Mouse (Mus musculus): ENCODE measurements around the gene Tbx18.

Gene Tbx18

GRCm38 (mm10) chr9:87730961-87731535, at the start of gene Tbx18:
Gene Tbx18 (minus strand): TSS chr9:87731260.
- peak; percentile 92 for DNase-seq

GRCm38 (mm10) chr9:87773951-87774350, 42.9 kb upstream of the Tbx18 start:
- DNase-seq, result no peak

DNA sequence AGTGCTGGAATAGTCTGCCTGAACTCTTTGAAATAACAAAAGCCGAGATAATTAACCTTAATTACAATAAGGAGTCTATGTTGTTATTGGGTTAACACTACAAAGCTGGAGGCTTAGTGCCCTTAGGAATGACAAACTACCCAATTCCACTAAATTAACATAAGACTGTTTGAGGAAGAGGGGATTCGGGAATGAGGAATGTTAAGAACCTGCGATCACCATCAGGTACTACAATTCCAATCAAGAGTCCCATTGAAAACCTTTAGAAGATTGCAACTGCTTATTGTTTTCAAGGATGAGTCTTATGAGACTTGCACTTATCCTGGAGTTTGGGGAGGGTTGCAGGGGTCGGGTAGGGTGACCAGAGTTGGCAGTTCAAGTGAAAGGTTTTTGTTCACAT, 24.6 kb upstream of the Tbx18 start:
- DNase-seq, result no peak

- no peak for DNase-seq
These were observed 10.5 kb upstream of the Tbx18 start for GRCm38 (mm10) chr9:87741599-87741998.

GRCm38 (mm10) chr9:87740667-87741066, 9.6 kb upstream of the Tbx18 start:
- DNase-seq, result peak; percentile 74

GRCm38 (mm10) chr9:87740241-87740645, 9.2 kb upstream of the Tbx18 start:
- no peak for DNase-seq

- peak; percentile 36 for DNase-seq
These were observed 8.6 kb upstream of the Tbx18 start for GRCm38 (mm10) chr9:87739543-87740161.

- DNase-seq, result peak; percentile 21
These were observed 7.9 kb upstream of the Tbx18 start for GRCm38 (mm10) chr9:87738766-87739542.

- DNase-seq, result peak; percentile 35
These were observed 7.1 kb upstream of the Tbx18 start for GRCm38 (mm10) chr9:87738123-87738522.

DNA sequence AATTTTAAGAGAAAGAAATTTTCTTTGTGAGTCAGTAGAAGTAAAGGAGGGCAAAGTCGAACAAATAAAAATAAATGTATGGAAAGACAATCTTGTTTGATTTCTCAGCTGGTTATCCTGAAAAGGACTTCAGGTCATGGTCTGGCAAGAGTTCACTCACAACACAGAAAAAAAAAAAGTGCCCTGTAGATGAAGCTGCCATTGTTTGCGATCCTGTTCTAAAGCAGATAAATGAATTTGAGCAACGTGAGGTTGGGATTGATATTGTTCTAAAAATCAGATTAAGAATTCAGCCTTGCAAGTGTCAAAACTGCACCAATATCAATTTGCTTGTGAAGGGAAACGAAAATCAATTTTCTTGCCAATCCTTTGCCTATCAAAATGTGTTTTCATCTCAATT, 6.2 kb upstream of the Tbx18 start:
- DNase-seq, result peak; percentile 34

- no peak for DNase-seq
These were observed 4.0 kb upstream of the Tbx18 start for GRCm38 (mm10) chr9:87735046-87735445.

DNA sequence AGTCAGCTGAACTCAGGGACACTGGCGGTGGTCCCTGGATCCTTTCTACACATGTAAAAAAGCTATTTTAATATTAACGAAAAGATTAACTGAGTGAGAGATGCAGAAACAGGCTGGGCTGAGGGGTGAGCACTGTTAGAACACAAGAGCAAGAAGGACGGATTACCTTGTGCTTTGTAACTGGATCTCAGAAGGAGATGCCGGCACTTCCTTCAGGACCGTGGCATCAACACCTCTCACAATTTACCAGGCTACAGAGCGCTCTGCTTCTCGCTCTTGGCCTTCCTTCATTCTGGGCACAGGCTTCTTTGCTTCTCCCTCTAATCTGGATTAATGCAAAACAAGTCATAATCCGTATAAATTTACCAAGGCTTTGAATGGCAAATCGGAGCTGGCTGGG, 3.6 kb upstream of the Tbx18 start:
- DNase-seq, result peak; percentile 63

DNA sequence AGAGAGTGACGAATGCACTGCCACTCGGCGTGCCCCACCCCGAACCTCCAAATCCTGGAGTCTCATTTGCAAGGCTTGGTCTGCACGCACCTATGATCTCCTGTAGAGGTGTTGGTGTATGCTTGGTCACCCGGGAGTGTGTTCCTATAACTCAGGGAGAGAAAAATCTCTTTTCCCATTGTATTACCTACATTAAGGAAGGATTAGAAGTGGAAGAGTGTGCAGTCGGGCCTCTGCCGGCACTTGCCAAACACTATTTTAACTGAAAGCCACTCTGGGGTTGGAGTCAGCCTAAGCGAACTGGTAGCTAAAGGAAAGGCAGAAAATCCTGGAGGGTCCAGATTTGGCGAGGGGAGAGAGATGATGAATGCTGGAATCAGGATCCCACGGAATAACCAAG, 2.7 kb upstream of the Tbx18 start:
- peak; percentile 8 for DNase-seq

GRCm38 (mm10) chr9:87733236-87733630, 2.2 kb upstream of the Tbx18 start:
- peak; percentile 16 for DNase-seq

GRCm38 (mm10) chr9:87732416-87733235, 1.6 kb upstream of the Tbx18 start:
- DNase-seq, result peak; percentile 37

DNA sequence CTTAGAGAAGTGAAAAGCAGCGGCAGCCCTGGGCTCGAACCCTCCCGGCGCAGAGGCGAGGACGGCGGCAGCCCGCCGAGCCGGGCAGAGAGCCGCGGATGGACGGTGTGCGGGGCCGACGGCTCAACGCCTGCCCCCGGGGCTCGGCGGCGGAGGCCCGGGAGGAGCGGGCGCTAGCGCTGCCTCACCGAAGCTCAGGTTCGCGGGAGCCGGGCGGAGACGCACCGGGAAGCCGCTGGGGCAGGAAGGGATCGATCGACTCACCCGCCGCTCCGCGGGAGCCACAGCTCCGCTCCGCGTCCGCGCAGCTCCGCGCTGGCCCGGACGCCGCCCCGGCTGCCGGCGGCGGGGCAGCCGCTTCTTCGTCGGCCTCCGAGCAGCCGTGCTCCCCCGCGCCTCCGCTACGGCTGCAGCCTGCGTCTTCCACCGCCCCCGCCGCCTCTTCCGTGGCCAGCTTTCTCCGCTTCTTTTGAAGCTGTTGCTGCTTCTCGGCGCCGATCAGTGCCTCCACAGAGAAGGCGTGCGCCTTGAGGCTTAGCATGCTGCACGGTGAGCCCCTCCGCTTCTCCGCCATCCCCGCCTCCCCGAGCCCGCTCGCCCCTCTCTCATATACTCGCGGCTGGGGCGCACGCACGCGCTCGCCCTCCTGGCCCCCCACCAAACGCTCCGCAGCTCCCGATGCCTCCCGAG, 644 bp downstream of the Tbx18 start:
- peak; percentile 66 for DNase-seq

GRCm38 (mm10) chr9:87729316-87730270, 1.5 kb downstream of the Tbx18 start:
- peak; percentile 49 for DNase-seq

- DNase-seq, result peak; percentile 19
These were observed 3.0 kb downstream of the Tbx18 start for GRCm38 (mm10) chr9:87728107-87728506.

DNA sequence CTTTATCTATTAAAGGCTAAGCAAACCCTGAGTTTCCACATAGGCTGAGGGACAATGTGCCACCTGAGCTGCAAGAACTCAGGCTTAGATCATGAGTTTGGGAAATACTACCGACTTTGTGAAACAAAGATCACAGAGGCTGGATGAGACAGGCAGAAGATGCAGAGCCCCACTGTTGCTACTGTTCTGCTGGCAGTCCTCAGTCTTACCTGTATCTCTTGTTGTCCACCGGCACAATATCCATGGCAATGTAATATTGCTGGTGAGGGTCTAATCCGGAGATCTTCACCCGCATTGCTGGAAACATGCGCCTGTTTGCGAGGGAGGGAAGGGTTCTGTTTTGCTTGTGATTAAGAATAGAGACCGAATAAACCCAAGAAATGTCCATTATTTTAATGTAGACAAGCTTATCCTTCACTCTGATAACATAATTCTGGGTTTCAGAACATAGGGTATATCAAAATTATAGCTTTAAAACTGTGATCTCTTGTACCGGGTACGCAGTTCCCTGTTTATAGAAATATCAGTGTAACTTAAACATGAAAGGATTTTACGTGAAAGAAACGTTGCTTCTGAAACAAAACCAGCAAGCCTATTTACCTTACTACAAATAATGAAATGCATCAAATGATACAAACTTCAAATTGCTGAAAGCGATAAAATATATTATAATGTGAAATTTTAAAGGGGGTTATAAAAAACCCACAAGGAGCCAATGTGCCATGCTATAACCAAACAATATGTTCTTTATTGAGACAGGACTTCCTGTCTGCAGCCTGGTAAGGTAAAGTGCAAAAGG, 3.7 kb downstream of the Tbx18 start:
- DNase-seq, result peak; percentile 41

- DNase-seq, result peak; percentile 26
These were observed 9.3 kb downstream of the Tbx18 start for GRCm38 (mm10) chr9:87721793-87722192.

DNA sequence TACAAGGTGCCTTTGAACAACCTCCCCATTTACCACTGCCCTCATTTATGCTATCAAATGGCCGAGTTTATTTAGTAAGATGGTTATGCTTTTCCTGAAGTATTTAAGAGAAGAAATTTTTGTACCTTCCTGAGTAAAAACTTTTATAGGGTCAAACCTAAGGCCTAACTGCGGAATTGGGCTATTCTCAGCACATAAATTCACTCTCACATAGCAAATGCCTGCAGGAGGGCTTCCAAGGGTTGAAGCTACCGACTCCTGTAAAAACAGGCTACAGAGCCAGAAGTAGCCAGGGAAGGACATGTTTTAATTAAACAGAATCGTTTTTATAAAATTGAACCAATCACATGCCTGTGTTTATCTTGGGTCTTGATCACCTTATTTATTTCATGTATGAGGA, 20.7 kb downstream of the Tbx18 start:
- DNase-seq, result no peak
